Mouse (Mus musculus) telencephalon, adult 2 months (tissue): ENCODE data around the gene Dnajc6.

Experiments used
- DNase-seq: peaks from one replicate; pipeline ENCODE4 v3.0.0-alpha.2; 2011; ENCODE audit warnings: low read depth, low spot score

The Dnajc6 gene

GRCm38 (mm10) chr4:101496534-101497237, at the start of gene Dnajc6:
Gene Dnajc6, plus strand, starts transcription at chr4:101496648.
- DNase-seq, result no peak

DNA sequence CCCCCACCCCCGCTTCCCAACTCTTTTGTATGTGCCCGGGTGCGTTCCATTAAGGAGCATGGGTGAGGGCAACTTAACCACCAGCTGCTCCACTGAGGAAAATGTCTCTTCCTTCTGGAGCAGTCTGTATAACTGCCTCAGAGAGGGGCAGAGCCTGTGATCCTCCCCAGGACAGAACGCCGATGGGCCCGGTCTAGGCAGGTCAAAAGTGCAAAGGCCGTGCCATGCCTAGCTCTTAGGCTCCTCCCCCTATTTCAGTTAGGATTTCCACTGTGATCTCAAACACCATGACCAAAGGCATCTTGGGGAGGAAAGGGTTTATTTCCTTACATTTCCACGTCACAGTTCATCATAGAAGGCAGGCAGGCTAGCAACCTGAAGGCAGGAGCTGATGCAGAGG, 47.7 kb upstream of the Dnajc6 start:
- no peak for DNase-seq

GRCm38 (mm10) chr4:101449344-101449743, 47.1 kb upstream of the Dnajc6 start:
- no peak for DNase-seq

DNA sequence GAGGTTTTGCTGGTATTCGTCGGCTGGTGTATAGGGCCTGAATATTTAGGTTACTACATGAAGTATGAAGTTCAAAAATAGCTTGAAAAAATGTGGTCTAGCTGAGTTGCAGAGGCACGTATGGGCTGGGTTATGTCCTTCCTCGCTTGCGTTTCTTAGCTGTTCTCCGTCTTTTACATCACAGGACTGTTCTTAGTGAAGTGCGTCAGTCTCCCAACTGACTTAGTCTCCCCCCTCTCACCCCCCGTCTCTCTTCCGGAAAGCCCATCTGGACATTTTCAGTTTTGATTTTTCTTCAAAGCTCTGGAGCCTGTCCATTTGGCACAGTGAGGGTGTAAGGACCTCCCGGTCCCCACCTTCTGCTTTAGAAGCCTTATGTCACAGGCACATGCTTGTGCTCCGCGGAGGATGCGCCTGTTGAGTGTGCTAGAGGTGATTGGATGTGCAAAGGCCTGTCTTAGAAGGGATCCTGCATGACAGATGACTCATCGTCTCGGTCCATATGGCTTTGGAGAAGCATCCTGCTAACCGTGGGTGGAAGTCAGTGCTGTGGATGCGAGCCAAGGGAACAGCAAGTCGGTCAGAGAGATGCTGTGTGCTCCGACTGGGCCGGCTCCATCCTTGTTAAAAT, 46.2 kb upstream of the Dnajc6 start:
- DNase-seq, result peak; percentile 96

GRCm38 (mm10) chr4:101451089-101451488, 45.4 kb upstream of the Dnajc6 start:
- DNase-seq, result no peak

DNA sequence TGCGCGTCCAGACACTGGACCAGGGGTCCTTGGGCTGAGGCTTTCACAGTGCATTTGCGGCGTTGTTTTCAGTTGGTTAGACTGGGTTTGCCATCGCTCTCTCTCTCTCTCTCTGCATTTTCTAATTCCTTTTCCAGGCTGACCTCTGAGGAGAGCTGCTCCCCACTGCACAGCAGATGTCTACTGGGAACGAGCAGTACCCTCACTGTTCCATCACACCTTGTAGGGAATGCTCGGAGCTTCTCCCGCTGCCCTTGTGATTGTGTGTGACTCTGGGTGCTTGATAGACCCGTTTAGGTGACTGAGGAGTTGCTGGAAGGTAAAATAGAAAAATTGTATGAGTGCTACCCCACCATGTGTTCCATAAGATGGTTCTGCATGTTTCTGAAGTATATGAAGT, 43.6 kb upstream of the Dnajc6 start:
- no peak for DNase-seq

DNA sequence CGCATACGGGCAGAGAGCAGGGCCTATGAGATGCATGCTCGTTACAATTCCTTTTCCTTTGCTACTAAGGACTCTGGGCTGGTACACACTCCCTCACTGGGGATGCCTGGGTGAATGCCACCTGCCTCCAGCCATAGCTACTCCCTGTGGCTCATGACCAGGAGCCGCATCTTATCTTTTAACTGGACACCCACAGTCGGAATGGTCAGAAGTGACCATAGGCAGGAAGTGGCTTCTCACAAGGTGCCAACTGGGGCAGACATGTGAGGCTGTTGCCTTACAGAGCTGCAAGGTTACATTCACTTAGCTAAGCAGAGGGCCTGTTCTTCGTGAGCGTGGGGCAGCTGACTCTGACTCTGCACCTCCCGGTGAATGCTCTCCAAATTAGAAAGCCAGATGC, 39.3 kb upstream of the Dnajc6 start:
- DNase-seq, result no peak

GRCm38 (mm10) chr4:101458341-101458740, 38.1 kb upstream of the Dnajc6 start:
- DNase-seq, result peak; percentile 44

- no peak for DNase-seq
Observed at GRCm38 (mm10) chr4:101459358-101459757, 37.1 kb upstream of the Dnajc6 start.

DNA sequence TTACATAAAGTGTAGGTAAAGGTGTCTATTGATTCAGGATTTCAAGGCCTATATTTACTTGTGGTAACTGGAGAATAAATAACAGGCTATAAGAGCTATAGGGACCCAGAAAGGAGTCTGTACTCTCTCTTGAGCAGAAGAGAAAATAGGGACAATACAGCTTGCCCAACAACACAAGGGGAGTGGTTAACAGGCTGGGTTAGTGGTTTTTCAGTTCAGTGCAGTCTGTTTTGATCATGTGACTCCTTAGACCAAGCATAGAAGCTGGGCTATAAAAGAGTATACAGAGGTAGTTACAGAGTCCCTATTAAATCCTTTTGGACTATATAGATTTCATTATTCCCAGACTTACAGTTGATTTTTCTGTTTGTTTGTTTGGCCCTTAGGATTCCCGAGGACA, 36.3 kb upstream of the Dnajc6 start:
- no peak for DNase-seq

GRCm38 (mm10) chr4:101462065-101462464, 34.4 kb upstream of the Dnajc6 start:
- no peak for DNase-seq

DNA sequence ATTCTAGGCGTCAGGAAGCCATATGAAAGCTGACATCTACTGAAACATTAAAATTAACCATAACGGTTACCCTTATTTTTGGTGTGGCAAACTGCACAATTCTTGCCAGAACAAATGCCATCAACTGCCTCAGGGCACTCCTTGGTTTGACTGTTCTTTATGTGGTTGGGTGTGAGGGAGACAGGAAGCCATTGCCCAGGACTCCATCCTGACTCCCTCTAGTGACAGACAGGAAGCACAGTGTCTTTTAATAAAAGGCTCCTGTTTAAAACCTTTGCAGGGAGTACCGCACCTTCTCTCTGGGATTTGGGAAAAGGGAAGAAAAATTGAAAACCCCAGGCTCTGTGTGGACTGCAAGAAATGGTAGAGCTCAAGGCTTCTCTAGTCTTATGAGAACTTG, 30.2 kb upstream of the Dnajc6 start:
- no peak for DNase-seq

- no peak for DNase-seq
Observed at GRCm38 (mm10) chr4:101469242-101469641, 27.2 kb upstream of the Dnajc6 start.

- no peak for DNase-seq
Observed at GRCm38 (mm10) chr4:101470543-101470942, 25.9 kb upstream of the Dnajc6 start.

GRCm38 (mm10) chr4:101472767-101473166, 23.7 kb upstream of the Dnajc6 start:
- DNase-seq, result peak; percentile 55

DNA sequence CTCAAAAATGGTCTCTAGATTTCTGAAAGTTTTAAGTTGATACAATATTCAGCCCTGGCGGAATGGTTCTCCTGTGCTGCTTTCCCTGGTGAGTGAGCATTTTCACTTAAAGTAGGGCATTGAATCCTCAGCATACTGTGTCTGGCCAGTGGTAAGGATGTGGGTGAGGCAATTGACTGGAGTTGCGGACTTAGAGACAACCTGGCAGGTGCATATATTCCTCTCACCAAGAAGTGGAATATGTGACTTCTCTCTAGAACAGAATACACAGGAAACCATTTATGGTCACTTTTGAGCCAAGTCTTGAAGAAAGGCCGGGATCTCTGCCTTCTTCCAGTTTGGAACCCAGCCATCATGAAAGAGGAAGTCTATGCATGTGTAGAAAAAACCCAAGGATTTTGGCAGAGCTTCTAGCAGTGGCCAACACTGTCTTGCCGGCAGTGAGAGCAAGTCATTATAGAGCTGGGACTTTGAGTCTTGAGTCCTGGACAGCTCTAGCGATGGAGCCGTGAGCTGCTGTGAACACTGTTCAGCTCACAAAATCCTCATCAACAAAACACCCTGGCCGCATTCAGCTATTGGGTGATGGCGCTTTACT, 6.0 kb upstream of the Dnajc6 start:
- no peak for DNase-seq

GRCm38 (mm10) chr4:101491704-101492103, 4.7 kb upstream of the Dnajc6 start:
- no peak for DNase-seq

- no peak for DNase-seq
Observed at GRCm38 (mm10) chr4:101493611-101494197, 2.7 kb upstream of the Dnajc6 start.

- DNase-seq, result no peak
Observed at GRCm38 (mm10) chr4:101496188-101496533, 287 bp upstream of the Dnajc6 start.

- DNase-seq, result no peak
Observed at GRCm38 (mm10) chr4:101497336-101497735, 888 bp downstream of the Dnajc6 start.

DNA sequence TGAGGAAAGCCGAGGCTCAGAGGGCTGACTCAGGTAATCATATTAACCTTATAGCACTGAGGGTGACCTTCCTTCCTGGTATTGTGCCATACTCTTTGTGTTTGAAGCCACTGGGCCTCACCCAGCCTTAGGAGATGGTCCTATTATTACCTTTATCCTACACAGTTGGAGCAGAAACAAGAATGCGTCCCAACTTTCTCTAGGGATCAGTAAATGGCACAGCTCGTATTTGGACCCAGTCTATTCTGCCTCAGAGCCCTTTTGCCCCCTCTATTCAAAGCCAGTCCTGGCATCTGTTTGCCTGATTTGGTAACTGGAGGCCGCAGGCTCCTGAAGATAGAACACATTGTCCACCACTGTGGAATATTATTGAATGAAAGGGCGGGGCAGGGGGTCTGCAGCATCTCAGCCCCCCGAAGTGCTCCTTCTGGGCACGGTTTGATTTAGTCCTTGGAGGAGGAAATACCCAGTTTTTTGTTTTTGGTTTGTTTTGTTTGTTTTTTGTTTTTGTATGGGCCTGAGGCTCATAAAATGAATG, 8.1 kb downstream of the Dnajc6 start:
- no peak for DNase-seq

DNA sequence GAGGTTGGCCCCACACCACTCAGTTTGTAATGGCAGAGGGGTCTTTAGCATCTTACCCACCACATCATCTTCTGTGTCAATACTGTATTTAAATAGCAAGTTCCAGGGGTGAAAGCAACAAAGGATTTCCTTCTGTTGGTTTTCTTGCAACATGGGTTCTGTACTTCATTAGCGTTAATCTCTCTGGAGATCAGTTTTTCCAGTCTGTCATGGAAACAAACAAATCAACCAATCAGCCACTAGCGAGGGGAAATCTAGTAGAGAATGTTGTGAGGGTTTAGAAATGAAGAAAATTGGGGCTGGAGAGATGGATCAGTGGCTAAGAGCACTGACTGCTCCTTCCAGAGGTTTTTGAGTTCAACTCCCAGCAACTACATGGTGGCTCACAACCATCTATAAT, 9.5 kb downstream of the Dnajc6 start:
- DNase-seq, result no peak

DNA sequence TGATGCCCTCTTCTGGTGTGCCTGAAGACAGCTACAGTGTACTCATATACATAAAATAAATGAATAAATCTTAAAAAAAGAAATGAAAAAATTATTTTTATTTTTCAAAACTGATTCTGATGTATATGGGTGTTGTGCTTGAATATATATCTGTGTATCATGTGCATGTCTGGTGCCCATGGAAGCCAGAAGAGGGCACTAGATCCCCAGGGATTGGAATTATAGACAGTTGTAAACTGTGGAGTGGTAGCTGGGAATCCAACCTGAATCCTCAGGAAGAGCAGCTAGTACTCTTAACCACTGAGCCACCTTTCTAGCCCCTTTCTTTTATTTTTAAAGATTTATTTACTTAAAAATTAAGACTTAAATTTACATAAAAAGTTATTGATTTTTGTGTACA, 9.9 kb downstream of the Dnajc6 start:
- no peak for DNase-seq
